Mouse (Mus musculus): ENCODE measurements at regions not wholly inside any gene's neighbourhood (a gene's known extent, or its start where the extent isn't known, plus 50 kb on each side); places are given as distances from the start of the nearest gene placed in this dataset.
A peak's percentile ranks its signal among the peaks of the same experiment; 100 is the strongest.

GRCm38 (mm10) chr7:133469952-133470619 is 131.9 kb downstream of the Tex36 start:
- ATAC-seq (ENCODE audit: poor library complexity, severe bottlenecking): no peak

DNA sequence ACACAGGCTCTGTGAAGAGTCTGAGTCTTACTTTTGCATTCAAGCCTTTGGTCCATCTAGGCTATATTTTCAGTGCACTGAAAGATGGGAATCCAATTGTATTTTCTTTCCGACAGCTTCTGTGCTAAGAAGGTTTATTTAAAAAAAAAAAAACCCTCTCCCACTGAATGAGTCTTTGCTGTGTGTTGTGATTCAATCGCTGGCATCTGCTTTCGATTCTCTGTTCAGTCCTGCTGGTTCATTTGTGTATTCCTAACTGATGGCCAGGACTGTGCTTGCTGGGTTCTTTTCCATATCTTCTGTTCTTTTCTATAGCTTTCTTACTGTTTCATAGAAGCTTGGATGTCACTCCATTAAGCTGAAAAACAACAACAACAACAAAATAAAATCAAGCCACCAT is 132.9 kb downstream of the Tex36 start:
- no peak for ATAC-seq (ENCODE audit: poor library complexity, severe bottlenecking)

DNA sequence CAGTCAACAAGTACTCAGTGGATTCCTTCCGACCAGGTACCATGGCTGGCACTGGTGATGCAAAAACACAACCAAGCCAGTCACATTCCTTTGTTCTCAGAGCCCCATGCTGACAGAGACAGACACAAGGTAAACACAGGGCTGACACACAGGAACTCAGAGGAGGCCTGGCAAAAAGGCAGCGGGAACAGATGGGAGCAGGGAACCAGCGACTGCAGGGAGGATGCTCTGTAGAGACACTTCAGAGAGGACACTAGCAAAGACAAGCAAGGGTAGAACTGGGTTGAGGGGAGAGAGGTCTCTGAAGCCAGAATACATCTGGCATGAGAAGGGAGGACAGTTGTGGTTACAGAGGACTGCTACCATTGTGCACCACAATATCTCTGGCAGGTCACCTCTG is 133.6 kb downstream of the Tex36 start:
- ATAC-seq (ENCODE audit: poor library complexity, severe bottlenecking): no peak

DNA sequence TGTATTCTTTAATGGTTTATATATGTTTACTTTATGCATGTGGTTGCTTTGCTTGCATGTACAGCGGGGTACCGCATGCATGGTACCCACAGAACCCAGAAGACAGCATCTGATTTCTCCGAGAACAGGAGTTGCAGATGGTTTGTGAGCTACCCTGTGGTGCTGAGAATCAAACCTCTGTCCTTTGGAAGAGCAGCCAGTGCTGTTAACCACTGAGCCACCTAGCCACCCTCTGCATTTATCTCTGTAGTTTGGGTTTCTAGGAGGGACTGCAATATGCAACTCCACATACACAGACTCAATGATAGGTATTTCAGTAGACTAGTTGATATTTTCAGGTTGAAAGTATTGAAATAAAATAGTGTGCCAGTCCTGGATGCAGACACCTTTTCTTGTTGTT is 134.4 kb downstream of the Tex36 start:
- ATAC-seq (ENCODE audit: poor library complexity, severe bottlenecking): no peak

DNA sequence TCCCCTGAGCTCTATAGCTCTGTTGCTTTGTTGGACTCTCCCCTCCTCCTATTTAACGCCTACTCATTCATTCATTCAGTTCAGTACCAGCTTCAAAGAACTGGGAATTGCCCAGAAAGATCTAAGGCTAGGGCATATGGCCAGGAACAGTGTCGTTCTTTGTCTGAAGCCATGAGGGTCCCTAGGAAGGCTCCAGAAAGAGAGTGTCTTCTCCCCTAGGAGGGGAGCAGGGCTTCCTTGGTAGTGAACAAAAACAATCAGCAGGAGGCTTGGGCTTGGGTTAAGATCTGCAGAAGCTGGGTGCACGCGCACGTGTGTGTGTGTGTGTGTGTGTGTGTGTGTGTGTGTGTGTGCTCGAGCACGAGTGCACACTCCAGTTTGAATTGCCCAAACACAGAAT is 142.7 kb downstream of the Tex36 start:
- no peak for ATAC-seq (ENCODE audit: poor library complexity, severe bottlenecking)

- ATAC-seq (ENCODE audit: poor library complexity, severe bottlenecking): 0 out of 2 replicates have a peak, but pooled peaks have one; percentile 30
Observed at GRCm38 (mm10) chr7:133457436-133458324, 144.3 kb downstream of the Tex36 start.

- no peak for ATAC-seq (ENCODE audit: poor library complexity, severe bottlenecking)
Observed at GRCm38 (mm10) chr7:133450246-133450645, 151.7 kb downstream of the Tex36 start.

DNA sequence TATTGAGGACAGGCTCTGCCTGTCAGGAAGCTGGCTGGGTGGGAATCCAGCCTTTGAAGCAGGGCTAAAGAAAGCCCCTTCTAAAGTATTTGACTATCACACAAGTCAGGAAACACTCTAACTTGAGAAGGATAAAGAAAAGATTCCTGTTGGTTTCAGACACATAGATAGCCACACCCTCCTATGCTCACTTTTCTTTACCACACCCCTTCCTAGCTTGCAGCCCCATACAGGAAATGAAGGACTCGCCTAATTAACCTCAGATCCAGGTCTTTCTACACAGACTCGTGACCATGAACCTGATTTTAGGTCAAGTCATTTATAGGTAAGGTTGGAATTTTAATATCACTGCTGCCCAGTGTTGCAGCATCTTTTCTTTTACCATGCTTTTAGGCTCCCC is 154.9 kb downstream of the Tex36 start:
- ATAC-seq (ENCODE audit: poor library complexity, severe bottlenecking): no peak

DNA sequence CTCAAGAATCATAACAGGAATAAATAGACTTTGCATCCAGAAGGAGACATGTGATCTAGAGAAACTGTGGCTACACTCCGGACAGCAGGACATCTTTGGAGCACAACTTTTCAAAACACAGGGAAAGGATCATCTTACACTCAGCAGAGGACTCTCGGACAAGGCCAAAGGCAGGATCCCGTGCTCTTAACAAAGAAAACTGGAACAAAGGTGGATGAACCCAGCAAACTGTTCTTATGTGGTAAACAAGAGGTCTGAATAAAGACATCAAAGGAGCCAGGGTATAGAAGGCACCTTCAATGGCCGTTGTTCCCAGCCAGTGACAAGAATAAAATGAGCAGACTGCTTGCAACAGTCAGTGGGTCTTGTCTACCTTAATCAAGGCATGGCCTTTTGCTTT is 160.3 kb downstream of the Tex36 start:
- no peak for ATAC-seq (ENCODE audit: poor library complexity, severe bottlenecking)

GRCm38 (mm10) chr7:133441169-133441568 is 160.8 kb downstream of the Tex36 start:
- no peak for ATAC-seq (ENCODE audit: poor library complexity, severe bottlenecking)

DNA sequence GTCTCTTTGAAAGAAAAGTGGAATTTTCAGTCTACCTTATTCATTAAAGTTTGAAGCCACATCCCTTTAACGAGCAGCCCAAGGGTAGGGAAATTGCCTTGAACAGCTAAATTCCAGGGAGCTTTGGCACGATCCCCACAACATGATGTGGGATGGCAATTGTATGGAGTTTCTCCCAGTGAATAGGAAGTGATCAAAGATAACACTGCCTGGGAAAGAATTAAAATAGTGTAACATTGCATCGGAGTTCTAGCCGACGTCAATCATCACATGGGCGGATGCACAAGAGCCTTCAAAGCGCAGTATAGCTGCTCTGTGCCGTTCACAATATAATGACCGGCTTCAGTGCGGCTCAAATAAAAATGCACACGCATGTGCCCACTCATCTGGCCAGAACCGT is 161.2 kb downstream of the Tex36 start:
- ATAC-seq (ENCODE audit: poor library complexity, severe bottlenecking): no peak

DNA sequence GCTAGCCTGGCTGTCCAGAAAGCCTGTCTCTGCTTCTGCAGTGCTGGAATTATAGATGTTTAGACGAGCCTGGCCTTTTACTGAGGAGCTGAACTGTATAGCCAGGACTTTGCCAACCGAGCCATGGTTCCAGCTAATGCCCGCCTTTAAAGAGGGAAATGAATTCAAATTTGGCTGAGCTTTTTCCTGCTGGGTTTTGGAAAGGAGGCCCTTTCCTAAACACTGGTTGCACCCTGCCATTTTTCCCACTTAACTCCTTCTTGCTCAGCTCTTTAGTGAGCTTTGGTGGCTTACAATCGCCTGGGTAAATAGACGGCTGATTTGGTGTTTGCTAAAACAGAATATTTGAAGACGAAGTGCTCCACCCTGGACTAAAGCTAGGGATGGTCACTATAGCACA is 161.9 kb downstream of the Tex36 start:
- no peak for ATAC-seq (ENCODE audit: poor library complexity, severe bottlenecking)

DNA sequence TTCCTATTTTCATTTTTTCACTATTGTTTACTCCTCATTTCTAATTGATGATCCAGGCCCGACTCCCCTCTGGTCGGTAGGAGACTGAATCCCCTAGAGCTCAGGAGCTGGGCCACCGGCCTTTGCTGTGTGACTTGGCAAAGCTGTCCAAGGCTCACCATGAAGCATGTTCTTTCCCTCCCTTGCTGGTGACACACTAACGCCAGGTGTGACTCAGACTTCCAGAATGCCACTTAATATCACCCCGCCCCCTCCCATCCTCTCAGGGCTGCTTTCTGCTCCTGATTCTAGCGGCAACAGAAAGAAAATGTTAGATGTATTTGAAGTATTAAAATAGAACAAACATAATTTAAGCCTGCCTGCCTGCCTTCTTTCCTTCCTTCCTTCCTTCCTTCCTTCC is 163.3 kb downstream of the Tex36 start:
- no peak for ATAC-seq (ENCODE audit: poor library complexity, severe bottlenecking)

- ATAC-seq (ENCODE audit: poor library complexity, severe bottlenecking): no peak
Observed at GRCm38 (mm10) chr7:133437866-133438265, 164.1 kb downstream of the Tex36 start.

DNA sequence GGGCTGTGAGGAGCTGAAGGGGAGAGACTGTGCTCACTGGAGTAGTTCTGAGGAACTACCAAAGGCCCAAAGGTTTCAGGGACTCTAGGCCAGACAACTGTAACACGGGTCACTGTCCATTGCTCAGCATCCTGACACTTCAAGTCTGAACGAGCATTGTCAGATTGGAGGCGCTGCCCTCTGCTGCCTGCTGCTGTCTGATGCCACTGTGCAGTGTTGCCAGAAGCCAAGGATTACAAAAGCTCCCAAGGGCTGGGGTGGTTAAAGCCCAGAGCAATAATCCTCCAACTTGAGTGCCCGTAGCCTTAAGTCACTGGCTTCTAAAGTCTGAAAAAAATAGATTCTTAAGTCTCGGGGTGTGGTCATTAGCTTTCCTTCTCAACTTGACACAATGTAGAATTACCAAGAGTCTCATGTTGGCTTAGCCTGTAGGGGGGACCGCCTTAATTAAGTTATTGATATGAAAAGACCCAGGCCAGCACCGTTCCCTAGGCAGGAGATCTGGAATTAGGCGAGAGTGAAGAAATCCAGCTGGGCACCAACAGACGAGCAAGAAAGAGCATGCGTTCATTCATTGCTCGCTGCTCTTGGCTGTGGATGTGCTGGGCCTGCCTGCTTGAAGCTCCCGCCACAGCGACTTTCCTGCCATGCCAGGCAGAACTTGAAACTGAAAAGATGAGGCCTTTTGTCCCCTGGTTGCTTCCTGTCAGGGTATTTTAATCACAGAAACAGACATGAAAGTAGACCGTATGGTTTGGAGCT is 166.2 kb downstream of the Tex36 start:
- ATAC-seq (ENCODE audit: poor library complexity, severe bottlenecking): no peak

- ATAC-seq (ENCODE audit: poor library complexity, severe bottlenecking): 0 out of 2 replicates have a peak, but pooled peaks have one; percentile 41
Observed at GRCm38 (mm10) chr7:133434027-133434820, 167.7 kb downstream of the Tex36 start.

- ATAC-seq (ENCODE audit: poor library complexity, severe bottlenecking): peak; percentile 56
Observed at GRCm38 (mm10) chr7:133432343-133432742, 169.6 kb downstream of the Tex36 start.

GRCm38 (mm10) chr7:133402072-133402471 is 199.9 kb downstream of the Tex36 start:
- ATAC-seq (ENCODE audit: poor library complexity, severe bottlenecking): no peak

DNA sequence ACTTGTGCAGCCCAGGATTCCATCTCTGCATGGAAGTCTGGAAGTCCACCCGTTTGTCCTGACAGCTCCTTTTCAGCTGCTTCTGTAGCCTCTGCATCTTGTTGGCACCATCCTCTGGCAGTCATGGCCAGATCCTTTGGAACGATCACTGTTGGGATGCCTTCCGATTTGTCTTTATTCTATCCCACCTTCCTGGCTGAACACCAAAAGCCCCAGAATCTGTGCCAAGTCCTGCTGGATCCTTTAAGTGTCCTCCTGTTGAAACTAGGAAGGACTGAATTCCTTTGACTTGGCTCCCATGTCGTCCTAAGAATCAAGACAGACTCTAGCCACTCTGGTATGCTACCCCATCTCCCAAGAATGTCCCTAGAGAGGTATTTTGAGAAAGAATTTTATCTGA is 201.3 kb downstream of the Tex36 start:
- ATAC-seq (ENCODE audit: poor library complexity, severe bottlenecking): no peak

DNA sequence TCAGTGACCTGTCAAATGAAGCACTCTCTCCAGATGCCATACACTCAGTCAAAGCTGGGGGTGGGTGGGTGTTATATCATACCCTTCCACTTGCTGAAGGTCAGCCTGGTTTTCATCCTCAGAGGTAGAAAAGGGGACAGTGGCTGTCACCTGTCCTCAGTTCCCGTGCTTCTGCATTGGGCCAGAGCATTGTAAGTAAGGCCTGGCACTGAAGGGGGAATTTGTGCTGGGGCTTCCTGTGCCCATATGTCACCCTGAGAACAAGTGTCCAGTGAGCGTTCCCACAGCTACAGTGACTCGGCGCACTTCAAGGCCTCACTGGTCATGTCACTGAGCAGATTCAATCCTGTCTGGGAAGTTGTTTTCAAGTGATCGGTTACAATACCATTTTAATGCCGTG is 213.2 kb downstream of the Tex36 start:
- ATAC-seq (ENCODE audit: poor library complexity, severe bottlenecking): no peak
